Mouse (Mus musculus) liver, adult 2 months (tissue): ENCODE data around the gene Selplg. TPM values are rescaled to one million over a fixed set of nuclear protein-coding genes. Genes with fewer than 3 reads are reported as not detected.
"Not testable (repeated sequence)": the region's sequence is repeated elsewhere in the genome, so short reads cannot be mapped to it uniquely, and the experiment has no call there.

Experiments
- DNase-seq: peaks from one replicate; pipeline ENCODE4 v3.0.0-alpha.2; 2011; ENCODE audit warnings: low read depth, low spot score; ENCODE audit errors: extremely low read depth
- H3K27ac ChIP-seq: fragments of 200-500 bp; replicated peaks from 2 replicates; pipeline ENCODE4 v1.5.1; 2012; ENCODE audit warnings: low read depth, mild to moderate bottlenecking, control low read depth, inconsistent platforms, low read length; ENCODE audit not compliant: insufficient read depth
- H3K27me3 ChIP-seq: fragments of 200-500 bp; 2 replicates; pipeline ENCODE4 v1.6.1; 2012; ENCODE audit warnings: mild to moderate bottlenecking, moderate library complexity, low read length, inconsistent platforms; ENCODE audit not compliant: control insufficient read depth, insufficient read depth
- H3K36me3 ChIP-seq: fragments of 200-500 bp; 2 replicates; pipeline ENCODE4 v1.6.1; 2012; ENCODE audit warnings: low read length, inconsistent platforms; ENCODE audit not compliant: control insufficient read depth, insufficient read depth
- H3K4me1 ChIP-seq: fragments of 200-500 bp; 2 replicates; pipeline ENCODE4 v1.6.1; 2011; ENCODE audit warnings: low read length; ENCODE audit not compliant: control insufficient read depth, insufficient read depth
- H3K4me3 ChIP-seq: fragments of 200-500 bp; 2 replicates; pipeline ENCODE4 v1.5.1; 2011; ENCODE audit warnings: low read depth, mild to moderate bottlenecking, control low read depth, low read length, moderate library complexity; ENCODE audit not compliant: insufficient read depth
- H3K79me2 ChIP-seq: fragments of 200-500 bp; 2 replicates; pipeline ENCODE4 v1.6.1; 2012; ENCODE audit warnings: inconsistent platforms, mild to moderate bottlenecking, low read length, moderate library complexity; ENCODE audit not compliant: control insufficient read depth, insufficient read depth
- H3K9ac ChIP-seq: fragments of 200-500 bp; 2 replicates; pipeline ENCODE4 v1.6.1; 2012; ENCODE audit warnings: low read depth, mild to moderate bottlenecking, control low read depth, inconsistent platforms, low read length
- CTCF ChIP-seq: fragments of 200-500 bp; IDR thresholded peaks from 2 replicates; pipeline ENCODE4 v1.5.1; 2011; ENCODE audit warnings: low read depth, low read length, control low read depth
- POLR2A ChIP-seq: fragments of 200-500 bp; IDR thresholded peaks from 2 replicates; pipeline ENCODE4 v1.6.1; 2011; ENCODE audit warnings: low read length, control low read depth; ENCODE audit not compliant: insufficient read depth; ENCODE audit errors: extremely low read depth
- WGBS: fragments of 180-500 bp; shearing (Covaris S2); methylation state at CpG from one replicate; pipeline ENCODE4 v1.1.7; 2018; 5-methylcytosine and 5-hydroxymethylcytosine counted together
- polyA plus RNA-seq: library from polyadenylated mRNA; depleted of rRNA; stranded (reverse); fragments of >200 nt; gene quantifications from 2 replicates; pipeline ENCODE4 v1.2.3, GENCODE M21; 2012
- total RNA-seq: library from RNA; depleted of rRNA; stranded (reverse); fragments of >200 nt; gene quantifications from 2 replicates; pipeline ENCODE4 v1.2.3, GENCODE M21; 2014

Gene Selplg
- total and polyA plus RNA-seq, 2 experiments = 1.1 to 6.2 TPM

- no peak for DNase-seq
- WGBS = 55% methylated on average over 11 of the region's 11 CpGs
- no peak overlapping the region for H3K9ac ChIP-seq
- no peaks in the 10 kb centered on the region for H3K36me3 ChIP-seq
- TF ChIP-seq POLR2A (no peak), CTCF (no peak)
- no peaks in the 10 kb centered on the region for H3K79me2 ChIP-seq
- H3K4me3 ChIP-seq = no peak overlapping the region
- no peak overlapping the region for H3K27ac ChIP-seq
- no peaks in the 10 kb centered on the region for H3K27me3 ChIP-seq
- no peaks in the 10 kb centered on the region for H3K4me1 ChIP-seq
These were observed 17.4 kb downstream of the Selplg start for GRCm38 (mm10) chr5:113815041-113815389.

GRCm38 (mm10) chr5:113814111-113815040 is 18.1 kb downstream of the Selplg start:
- H3K9ac ChIP-seq = no peak overlapping the region
- no peak for DNase-seq
- no peak for TF ChIP-seq CTCF
- TF ChIP-seq POLR2A = no peak
- no peaks in the 10 kb centered on the region for H3K27me3 ChIP-seq
- H3K4me3 ChIP-seq = no peak overlapping the region
- H3K4me1 ChIP-seq = no peaks in the 10 kb centered on the region
- no peaks in the 10 kb centered on the region for H3K36me3 ChIP-seq
- no peaks in the 10 kb centered on the region for H3K79me2 ChIP-seq
- no peak overlapping the region for H3K27ac ChIP-seq
- WGBS = 44% methylated on average over 27 of the region's 27 CpGs

GRCm38 (mm10) chr5:113813608-113814007 is 18.8 kb downstream of the Selplg start:
- TF ChIP-seq CTCF (peak; percentile 67), POLR2A (no peak)
- Histone ChIP-seq H3K36me3 (no peaks in the 10 kb centered on the region), H3K4me1 (no peaks in the 10 kb centered on the region), H3K4me3 (no peak overlapping the region), H3K9ac (no peak overlapping the region), H3K27me3 (no peaks in the 10 kb centered on the region), H3K27ac (no peak overlapping the region), H3K79me2 (no peaks in the 10 kb centered on the region)
- WGBS = 24% methylated on average over 9 of the region's 9 CpGs
- peak; percentile 19 for DNase-seq

- no peak for DNase-seq
- Histone ChIP-seq H3K4me3 (no peak overlapping the region), H3K27ac (no peak overlapping the region), H3K36me3 (no peaks in the 10 kb centered on the region), H3K9ac (no peak overlapping the region), H3K4me1 (no peaks in the 10 kb centered on the region), H3K27me3 (no peaks in the 10 kb centered on the region), H3K79me2 (no peaks in the 10 kb centered on the region)
- TF ChIP-seq POLR2A = no peak
- no peak for TF ChIP-seq CTCF
- 85% methylated on average over 2 of the region's 2 CpGs for whole genome bisulfite sequencing
These were observed 19.8 kb downstream of the Selplg start for GRCm38 (mm10) chr5:113812638-113813037.

- H3K4me1 ChIP-seq, H3K9ac ChIP-seq, H3K79me2 ChIP-seq, DNase-seq, H3K4me3 ChIP-seq, H3K27me3 ChIP-seq, H3K36me3 ChIP-seq, H3K27ac ChIP-seq: not testable (repeated sequence)
- WGBS = 22% methylated on average over 11 of the region's 12 CpGs
- TF ChIP-seq CTCF = peak; percentile 8; the same call in 1 of the 2 replicates
These were observed 20.5 kb downstream of the Selplg start for GRCm38 (mm10) chr5:113811824-113812420.

- no peak overlapping the region for H3K4me3 ChIP-seq
- no peaks in the 10 kb centered on the region for H3K4me1 ChIP-seq
- 88% methylated on average over 4 of the region's 4 CpGs for WGBS
- H3K36me3 ChIP-seq = no peaks in the 10 kb centered on the region
- no peaks in the 10 kb centered on the region for H3K79me2 ChIP-seq
- no peaks in the 10 kb centered on the region for H3K27me3 ChIP-seq
- H3K9ac ChIP-seq = no peak overlapping the region
- no peak for TF ChIP-seq CTCF
- no peak for TF ChIP-seq POLR2A
- no peak overlapping the region for H3K27ac ChIP-seq
- no peak for DNase-seq
These were observed 22.3 kb downstream of the Selplg start for GRCm38 (mm10) chr5:113810111-113810510.
